Mouse (Mus musculus): Measurements from ENCODE around the gene Slc2a1. TPM values are rescaled to one million over a fixed set of nuclear protein-coding genes. Genes with fewer than 3 reads are reported as not detected.

The Slc2a1 gene
- total RNA-seq, 2 experiments from 2014 or later = 12.2 to 13.5 TPM

DNA sequence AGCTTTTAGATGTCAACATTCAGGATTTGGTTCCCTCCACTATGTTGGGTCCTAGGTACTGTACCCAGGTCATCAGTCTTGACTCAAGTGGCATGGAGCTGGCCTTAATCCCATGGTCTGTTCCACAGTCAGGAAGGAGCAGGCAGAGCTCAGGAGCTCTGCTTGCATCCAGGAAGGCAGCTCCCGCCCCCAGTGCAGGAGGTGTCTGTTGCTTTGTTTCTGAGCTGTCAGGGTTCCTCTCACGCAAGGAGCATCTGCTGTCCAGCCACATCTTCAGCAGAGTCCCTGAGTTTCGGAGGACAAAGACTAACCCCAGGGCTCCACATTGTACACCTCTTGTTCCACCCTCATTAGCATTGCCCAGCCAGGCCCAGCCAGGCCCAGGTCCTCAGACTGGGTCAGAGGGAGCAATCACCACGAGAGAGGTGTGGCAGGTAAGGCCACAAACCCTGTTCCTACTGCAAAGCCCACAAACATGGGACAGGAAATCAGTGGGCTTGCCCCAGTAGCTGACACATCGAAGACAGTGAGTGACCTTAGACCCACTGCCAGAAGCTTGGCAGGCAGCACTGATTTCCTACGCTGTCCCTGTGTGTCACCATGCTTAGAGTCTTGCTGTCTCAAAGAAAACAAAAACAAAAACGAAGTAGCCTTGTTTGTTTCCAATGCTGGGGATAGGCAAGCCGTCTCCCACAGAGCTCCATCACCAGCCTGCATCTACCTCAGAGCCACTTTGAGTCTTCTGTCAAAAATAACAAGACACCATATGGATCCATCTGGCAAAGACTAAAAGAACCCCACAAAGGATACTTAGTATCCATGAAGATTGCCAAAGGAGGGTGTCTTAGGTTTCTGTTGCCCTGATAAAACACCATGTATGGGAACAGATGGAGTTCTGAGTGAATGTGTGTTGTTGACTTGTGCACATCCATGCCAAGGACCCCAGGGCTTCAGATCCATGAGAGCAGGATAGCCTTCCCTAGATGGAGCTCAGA, 10.0 kb upstream of the Slc2a1 start:
- no peak for DNase-seq

DNA sequence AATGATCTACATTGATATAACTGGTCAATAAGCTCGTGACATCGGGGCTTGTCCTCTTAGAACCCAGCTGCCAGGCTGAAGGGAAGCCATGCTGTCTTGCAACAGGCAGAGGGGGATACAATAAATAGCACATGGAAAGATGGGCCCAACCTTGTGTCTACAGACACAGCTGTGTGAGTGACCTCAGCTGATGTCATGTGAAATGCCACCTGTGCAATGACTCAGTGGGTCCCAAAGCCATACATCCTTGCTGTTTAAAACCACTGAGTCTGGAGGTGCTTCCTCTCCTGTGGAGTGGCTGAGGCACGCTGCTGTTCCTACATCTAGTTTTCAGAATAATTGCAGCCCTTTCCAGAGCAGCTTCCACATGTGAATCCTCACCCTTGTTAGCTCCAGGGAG, 7.1 kb upstream of the Slc2a1 start:
- DNase-seq = no peak

GRCm38 (mm10) chr4:119102350-119103126, 6.0 kb upstream of the Slc2a1 start:
- no peak for DNase-seq

DNA sequence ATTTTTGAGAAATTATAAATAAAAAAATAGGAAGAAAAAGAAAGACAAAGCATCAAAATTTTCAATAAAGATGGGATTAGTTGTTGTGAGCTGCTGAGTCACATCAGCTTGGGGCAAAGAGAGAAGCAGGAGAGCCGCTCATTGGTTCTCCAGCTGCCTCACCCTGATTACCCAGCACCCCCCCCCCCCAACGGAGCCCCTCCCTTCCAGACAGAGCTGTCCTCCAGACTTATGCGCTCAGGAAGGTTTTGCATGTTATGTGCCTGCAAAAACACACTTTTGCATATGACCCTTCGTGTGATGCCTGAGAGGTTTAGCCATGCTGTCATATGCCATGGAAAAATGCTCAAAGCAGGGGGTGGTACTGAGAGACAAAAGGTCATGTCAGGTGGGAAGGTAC, 3.7 kb upstream of the Slc2a1 start:
- DNase-seq = no peak

- peak; percentile 59 to 73 for DNase-seq
Observed at GRCm38 (mm10) chr4:119105704-119106103, 2.8 kb upstream of the Slc2a1 start.

- DNase-seq = no peak
Observed at GRCm38 (mm10) chr4:119107867-119108266, 644 bp upstream of the Slc2a1 start.

DNA sequence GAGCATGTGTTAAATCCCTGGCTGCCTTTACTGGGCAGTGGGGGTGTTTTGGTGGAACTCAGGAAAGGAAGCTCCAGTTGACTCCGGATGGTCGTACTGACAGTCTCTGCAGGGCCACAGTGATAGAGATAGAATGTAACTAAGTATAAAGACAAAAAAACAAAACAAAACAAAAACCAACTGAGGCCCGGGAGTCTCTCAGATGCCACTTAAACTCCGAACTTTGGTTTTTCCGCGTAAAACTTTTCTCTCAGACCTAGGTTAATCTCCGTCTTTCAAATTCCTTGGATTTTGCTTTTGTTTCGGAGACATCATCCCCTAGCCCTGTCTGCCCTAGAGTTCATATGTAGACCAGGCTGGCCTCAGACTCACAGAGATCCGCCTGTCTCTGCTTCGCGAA, 1.1 kb downstream of the Slc2a1 start:
- DNase-seq = no peak

- DNase-seq = no peak
Observed at GRCm38 (mm10) chr4:119110512-119110911, 2.0 kb downstream of the Slc2a1 start.

- no peak for DNase-seq
Observed at GRCm38 (mm10) chr4:119111410-119111809, 2.9 kb downstream of the Slc2a1 start.

- DNase-seq = no peak
Observed at GRCm38 (mm10) chr4:119112256-119112885, 3.9 kb downstream of the Slc2a1 start.

DNA sequence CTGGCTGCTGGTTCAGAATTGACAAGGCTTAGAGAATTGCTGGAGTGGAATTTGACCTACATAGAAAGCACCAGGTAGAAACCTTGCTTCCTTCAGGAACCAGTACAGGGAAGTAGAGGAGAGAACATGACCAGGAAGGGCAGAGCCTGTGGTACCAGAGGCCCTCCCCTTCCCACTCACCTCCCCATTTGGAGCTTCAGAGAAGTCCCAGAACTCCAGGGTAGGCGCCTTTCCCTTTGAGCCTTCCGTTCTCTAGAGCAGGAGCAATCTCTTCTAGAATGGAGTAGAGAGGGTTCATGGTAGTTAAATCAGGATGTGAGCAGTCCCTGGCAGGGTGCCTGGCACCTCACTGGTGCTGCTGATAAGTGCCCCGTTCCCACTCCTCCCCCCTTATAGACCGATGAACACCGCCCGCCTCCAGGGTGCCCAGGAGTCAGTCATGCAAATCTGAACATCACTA, 7.1 kb downstream of the Slc2a1 start:
- DNase-seq = peak; percentile 60 to 66

DNA sequence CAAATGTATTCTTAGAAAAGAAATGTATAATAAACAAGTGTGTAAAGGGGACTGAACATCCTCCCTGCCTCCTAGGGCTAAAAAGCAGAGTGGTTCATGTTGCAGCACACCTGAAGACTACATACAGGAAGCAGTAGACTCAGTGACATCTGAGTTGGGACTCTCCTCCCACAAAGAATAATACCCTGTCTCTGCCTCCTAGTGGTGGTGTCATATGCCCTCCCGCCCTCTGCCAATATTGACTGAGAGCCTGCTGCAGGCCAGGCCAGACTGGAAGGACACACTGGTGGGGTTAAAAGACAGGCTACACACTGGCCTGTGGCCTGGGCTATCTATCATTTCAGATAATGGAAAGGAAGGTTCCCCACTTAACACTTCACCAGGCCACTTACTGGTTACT, 7.8 kb downstream of the Slc2a1 start:
- DNase-seq = no peak

GRCm38 (mm10) chr4:119117571-119117970, 9.1 kb downstream of the Slc2a1 start:
- DNase-seq = no peak

DNA sequence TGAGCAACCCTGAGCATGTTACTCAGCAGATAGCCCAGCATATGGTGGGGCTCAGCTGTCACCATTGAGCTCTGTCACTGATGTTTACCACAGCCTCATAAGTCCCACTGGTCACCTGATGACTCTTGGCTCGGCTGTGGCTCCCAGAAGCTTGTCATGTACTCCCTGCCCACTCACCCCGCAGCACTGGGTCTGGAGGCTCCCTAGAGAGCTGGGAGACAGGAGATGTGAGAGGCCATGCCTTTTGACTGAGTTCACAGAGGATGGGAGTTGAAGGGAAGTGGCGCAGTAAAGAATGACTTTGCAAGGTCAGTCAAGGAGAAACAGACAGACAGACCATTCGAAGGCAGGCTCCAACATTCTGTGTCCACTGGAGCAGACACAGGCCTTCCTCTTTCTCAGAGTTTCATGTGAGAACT, 10.2 kb downstream of the Slc2a1 start:
- peak; percentile 46 to 59 for DNase-seq

DNA sequence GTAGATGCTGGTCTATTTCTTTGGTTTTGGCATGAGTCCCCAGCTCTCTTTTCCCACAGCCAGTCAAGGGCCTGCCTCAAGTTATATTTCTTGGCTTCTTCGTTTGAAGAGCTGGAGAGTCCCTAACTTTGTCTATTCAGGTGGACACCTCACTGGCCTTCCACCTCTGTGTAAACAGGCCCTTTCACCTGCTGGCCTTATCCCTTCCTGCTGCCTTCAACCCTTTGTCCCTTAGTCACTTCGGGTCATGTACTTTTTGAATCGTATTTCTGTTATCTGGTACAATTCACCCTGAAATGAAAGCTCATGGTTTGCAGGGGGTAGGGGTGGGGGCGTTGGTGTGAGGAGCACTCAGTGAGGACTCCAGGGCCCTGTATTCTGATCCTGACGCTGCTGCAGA, 10.8 kb downstream of the Slc2a1 start:
- no peak for DNase-seq

DNA sequence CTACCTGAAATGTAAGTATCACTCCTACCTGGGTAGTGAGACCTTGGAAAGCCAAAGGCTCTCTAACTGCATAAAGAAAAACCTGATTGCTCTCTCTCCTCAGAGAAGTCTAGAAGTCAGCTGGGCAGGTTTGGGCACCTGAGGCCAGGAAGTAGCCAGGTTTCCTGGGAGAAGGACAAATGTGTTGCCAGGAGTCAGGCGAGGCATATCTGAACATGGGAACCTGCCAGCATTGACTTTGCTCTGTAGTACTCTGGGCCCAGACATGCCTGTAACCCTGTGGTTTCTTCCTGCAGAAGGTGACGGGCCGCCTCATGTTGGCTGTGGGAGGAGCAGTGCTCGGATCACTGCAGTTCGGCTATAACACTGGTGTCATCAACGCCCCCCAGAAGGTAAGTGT, 11.6 kb downstream of the Slc2a1 start:
- DNase-seq = no peak

DNA sequence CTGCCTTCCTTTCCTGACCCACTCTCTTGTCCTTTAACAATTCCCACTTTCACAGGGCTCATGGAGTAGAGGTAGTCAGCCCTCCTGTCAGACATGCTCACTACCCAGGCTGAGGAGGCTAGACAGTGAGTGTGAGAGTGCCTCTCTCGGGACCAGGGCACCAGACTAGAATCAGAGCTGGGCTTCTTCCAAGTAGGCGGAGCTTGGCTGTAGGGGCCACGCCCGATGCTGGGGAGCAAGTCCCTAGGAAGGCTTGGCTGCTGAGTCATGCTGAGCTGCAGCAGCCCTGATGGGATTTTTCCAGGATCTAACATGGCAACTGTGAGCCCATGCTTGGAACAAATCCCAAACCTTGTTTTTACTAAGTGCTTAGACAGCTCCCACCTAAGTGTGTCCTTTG, 12.7 kb downstream of the Slc2a1 start:
- peak; percentile 87 to 88 for DNase-seq

DNA sequence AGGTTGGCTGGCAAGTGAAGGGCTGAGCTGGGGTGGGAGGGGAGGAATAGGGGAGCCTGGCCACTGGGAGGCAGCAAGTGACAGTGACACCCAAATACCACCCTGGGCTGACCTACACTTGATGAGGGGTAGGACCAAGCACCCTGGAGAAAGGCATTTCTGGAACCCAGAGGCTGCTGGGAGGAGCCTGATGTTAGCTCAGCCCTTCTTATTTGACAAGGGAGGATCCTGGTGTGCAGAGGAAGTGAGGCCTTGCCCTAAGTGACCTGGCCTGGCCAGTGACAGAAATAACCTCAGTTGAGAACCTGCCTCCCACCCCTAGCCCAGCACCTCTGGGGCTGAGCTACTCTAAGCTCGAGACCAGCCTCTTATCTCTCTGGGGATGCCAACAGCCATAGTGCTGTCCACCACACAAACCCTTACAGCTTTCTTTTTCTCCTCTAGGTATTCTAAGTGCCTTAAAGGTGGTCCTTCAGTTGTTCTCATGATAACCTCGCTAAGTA, 16.3 kb downstream of the Slc2a1 start:
- no peak for DNase-seq

DNA sequence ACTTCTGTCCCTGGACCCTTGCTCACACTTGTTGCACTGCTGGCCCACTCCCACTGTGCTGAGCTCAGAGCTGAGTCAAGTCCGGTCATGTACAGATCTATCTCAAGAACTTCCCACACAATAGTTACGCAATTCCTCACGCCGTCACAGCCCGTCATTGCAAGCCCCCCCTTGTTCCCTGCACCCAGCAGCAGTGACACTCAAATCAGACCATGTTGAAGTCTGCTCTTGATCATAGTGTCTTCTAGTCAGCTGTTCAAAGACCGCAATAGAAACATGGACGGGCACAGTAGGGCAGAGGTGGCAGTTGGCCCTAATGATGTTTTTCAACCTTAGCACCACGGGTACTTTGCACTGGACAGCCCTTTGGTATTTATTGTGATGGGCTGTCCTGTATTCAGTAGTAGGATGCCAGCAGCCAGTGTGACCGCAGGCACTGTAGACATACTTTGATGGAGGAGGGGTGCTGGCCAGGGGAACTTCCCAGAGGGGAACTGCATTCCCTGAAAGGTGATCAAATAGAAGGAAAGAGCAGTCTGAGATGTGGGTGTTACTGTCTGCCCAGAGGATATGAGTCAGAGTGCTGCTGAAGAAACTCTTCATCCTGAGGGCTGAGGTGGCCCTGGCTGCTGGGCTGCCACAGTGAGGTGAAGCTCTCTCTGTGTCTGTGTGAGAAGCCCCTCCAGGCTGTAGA, 17.2 kb downstream of the Slc2a1 start:
- DNase-seq = peak; percentile 34 to 47

DNA sequence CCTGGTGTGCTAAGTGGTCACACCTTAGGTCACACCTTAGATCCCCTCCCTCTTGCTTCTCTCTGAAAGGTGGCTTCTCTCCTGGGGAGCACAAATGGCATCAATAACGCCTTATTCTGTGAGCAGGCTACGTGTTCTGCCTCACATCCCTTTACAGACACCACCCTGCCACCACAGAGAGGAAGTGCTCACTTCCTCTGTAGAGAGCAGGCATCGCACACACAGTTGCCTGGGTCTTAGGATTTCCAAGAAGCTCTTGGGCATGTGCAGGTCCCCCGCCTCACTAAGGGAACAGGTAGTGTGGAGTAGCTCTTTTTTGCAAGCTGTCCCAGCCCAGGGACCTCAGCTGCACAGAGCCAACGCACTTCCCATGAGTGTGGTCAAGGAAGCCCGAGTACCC, 18.7 kb downstream of the Slc2a1 start:
- peak; percentile 33 to 57 for DNase-seq

DNA sequence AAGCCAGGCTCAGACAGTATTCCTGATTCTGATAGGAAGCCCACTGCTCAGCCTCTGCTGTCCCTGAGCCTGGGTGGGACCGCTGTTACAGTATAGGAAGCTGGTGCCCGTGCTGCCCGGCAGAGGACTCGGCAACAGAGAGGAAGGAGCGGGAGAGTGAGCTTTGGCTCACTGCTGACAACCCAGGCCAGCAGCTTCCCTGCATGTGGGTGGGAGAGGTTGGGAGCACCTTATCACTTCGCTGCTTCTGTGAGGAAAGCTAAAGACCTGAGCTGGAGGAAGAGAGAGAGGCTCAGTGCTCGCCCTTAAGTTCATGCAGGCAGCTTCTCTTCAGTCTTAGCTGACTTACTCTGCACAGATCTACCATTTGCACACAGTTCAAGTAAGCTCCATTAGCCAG, 20.0 kb downstream of the Slc2a1 start:
- no peak for DNase-seq

DNA sequence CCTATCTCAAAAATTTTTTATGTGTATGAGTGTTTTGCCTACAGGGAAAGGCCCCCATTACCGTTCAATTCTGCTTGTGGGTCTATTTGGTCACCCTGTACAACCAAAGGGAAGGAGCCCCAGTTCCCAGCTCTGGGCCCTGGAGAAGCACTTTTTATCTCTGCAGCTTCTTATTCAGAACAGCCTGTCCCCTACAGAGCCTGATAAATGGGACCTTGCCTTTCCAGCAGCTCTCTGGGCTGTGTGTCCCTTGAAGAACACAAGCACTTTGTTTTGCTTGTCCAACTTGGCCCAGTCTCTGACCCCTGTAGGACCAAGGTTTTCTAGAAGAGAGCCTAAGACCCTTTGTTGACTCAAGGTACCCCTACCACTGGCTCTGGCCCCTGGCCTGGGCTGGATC, 20.6 kb downstream of the Slc2a1 start:
- peak in 1 of 2 experiments; percentile 35 for DNase-seq

Data from heart, adult 18-20 months (tissue).